Mouse (Mus musculus) kidney, adult 18-20 months (tissue): ENCODE results near the gene Hist1h2bg.
"Not testable (repeated sequence)": the region's sequence is repeated elsewhere in the genome, so short reads cannot be mapped to it uniquely, and the experiment has no call there.

ENCODE experiments used
- DNase-seq: peaks from one replicate; pipeline ENCODE4 v3.0.0; 2021

Hist1h2bg gene

DNA sequence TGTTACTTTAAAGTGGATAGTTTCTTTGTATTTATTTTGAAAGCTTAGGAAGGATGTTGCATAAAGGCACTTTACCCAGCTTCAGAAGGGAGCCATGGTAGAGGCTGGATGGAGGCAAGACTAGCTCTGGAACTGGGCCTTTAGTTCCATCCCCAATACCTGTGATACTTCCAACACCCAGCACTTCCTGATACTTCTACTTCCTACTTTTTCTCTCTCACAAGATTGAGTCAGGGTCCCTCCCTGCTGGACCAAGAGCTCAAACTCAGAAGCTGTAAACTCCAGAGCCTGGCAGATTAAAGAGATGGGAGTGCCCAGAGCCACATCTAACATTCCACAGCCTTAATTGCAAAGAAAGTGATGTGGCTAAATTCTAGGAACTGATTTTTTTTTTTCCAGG, 13.1 kb downstream of the Hist1h2bg start:
- no peak for DNase-seq

DNA sequence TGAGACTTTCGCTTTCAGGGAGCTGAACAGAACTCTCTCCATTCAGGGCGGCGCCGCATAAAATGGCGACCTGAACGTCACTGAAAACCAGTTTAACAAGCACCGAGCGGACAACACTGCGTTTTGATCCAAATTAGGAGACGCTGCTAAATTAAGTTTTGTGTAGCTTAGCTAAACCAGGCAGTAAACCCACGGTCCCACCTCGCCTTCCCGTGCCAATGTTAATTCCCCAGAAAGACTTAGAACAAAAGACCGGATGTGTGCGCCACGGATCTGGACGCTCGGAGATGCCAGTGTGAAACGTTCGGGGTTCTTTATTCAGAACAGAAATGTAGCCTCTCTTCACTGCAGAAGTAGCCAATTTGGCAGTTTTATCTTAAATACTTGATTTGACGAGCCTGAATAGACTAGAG, 13.8 kb downstream of the Hist1h2bg start:
- DNase-seq: peak; percentile 68

- DNase-seq: peak; percentile 65
Observed at GRCm38 (mm10) chr13:23585442-23586098, 14.4 kb downstream of the Hist1h2bg start.

DNA sequence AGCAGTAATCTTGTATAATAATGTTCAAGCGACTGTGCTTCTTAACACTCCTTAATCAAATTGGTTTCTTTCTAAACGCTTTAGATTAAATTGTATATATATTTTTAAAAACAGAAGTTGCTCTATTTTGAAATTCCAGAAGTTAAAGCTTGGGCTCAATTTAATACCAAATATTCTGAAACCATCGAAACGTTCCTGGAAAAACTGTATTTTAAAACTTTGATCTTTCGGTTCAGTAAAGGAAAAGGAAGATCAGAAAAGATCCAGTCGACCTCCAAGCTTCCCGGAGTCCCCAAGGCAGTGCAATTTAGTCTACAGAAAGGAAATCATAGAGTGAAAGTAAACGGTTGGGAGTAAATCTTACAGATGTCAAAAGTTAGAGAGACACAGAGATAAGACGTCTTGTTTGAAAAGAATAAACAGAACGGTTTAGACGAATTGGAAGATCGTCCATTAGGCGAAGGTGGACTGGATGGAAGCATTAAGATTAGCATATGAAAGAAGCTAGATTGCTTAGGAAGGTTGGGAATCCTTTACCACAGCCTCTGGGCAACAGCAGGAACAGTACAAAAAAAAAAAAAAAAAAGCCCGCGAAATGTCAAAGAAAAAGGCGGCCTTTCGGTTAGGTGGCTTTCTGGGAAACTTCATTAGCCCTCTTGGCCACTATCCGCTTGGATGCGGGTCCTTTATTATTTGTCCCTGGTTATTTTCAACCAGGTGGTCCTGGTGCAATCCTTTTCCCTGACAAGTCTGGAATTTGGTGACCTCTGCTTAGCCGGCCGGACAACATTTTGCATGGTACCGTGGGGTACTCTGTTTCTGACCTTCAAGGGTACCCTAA, 15.1 kb downstream of the Hist1h2bg start:
- DNase-seq: no peak

DNA sequence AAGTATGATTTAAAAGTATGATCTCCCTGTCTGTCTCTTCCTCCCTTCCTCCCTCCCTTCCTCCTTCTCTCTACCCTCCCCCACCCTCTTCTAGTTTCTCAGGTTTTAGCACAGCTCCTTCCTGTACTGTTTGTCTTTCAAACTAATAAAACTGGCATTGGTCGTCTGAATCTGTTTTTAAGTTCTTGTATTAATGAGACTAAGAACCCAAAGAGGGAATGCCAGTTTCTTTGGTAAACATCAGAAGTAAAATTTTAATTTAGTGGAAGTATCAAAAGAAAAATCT, 15.7 kb downstream of the Hist1h2bg start:
- DNase-seq: no peak

DNA sequence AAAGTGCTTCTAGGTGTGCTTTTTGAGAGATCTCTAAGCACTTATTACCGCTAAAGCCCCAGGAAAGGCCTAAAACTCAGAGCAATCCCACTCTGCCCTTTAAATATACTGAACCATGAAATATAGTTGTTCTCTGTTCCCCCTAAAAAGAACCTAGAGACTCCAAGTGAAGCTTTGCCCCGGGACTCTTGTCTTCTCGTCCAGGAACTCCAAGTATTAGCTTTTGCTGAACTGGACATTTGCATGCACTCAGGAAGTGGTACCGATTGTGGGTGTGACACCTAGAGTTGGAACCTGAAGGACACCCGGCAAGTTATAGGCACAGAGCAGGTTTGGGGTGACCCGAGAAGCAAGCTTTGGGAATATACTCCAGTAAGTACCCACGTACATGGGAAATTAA, 20.0 kb downstream of the Hist1h2bg start:
- DNase-seq: no peak

DNA sequence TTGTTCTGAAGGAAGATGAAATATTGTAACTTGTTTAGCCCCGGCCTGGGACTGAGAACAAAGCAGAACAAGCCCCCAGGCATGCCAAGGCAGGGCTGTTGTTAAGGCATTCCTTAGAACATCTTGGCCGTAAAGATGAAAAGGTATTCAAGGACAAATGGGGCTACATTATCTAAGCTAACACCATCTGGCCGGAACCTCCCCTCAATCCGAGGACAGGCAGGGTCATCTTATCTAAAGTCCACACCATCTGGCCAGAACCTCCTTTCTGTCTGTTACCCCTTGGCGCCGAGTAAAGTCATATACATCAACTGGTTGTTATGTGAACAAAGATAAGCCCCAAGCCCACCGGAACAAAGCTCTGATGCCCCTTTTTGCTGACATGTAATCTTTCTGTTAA, 20.7 kb downstream of the Hist1h2bg start:
- not testable (repeated sequence) for DNase-seq

DNA sequence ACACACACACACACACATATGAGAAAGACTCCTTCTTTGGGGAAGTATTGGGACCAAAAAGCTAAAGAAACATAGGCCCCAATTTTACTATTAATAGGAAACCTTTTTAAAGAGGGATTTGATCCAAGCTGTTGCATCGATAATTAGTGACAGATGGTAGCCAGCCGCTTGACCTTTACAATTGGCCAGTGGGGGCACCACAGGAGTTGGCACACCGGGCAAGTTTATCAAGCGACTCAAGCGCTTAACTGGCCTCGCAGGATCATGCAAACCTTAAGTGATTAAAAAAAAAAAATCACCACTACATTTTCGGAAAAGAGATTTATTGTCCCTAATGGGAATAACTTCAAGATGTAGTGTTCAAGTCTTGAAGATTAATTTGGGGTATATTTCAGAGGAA, 21.4 kb downstream of the Hist1h2bg start:
- no peak for DNase-seq

GRCm38 (mm10) chr13:23593051-23593770, 22.0 kb downstream of the Hist1h2bg start:
- no peak for DNase-seq

DNA sequence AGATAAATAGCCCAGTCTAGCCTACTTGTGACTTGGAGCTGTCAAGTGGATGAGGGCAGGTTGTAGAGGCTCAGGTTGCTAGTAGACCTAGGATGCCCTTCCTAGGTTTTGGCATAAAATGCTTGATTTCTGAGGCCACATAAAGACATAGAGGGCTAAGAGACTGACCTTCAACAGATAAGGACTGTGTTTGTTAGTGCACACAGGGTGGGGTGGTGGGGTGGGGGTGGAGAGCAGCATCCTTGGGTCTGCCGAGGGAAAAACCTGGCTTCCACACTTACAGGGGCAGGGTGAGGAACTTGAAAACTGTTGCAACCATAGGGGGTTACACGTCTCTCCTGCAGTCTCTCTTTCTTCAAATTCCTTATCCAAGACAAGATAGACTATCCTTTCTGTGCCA, 24.0 kb downstream of the Hist1h2bg start:
- no peak for DNase-seq

DNA sequence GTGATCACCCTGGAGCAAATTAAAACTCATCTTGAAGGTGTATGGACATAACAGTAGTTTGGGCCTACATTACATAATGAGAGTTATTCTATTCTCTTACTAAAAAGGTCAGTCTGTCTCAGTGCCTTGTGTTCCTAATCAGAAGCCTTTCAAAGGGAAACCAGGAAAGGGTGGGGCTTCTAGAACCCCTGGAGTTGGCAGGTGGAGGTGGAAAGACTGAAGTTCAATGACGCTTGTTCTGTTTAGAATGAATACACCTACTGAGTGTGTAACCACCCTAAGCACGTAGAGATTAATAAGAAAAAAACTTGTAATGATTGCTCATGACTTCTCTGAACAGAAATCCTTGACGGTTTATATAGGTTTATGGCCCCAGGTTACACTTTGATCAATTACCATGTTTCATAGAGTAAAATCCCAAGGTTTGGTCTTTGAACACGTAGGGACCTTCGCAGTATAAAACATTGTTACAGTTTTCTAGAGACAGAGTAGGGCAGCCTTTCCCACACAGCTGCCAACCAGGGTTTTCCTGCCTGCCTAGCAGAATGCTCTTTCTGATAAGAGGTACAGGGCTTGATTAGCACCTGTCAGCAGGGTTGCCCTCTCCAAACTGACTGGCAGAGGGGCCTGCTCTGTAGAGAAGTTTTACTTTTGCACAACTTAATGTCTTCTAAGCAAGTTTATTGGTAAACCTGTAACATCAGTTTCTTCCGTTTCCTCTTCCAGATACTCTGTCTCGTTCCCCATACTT, 24.6 kb downstream of the Hist1h2bg start:
- no peak for DNase-seq

DNA sequence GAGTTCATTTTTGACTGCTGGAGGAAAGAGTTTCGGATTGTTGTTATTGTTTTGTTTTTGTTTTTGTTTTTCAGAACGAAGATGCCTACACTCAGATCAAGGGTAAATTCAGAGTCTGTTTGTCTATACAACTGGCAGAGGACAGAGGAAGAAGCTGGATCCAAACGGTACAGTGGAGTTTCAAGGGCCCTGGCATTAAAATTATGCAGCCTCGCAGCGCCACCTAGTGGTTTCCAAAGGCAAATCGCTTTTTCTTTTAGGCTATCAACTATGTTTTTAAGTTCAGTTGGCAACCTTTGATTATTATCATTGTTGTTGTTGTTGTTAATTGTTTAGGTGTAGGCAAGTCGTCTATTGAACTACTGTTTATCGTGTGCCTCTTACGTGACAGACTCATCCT, 26.8 kb downstream of the Hist1h2bg start:
- DNase-seq: peak; percentile 74

- no peak for DNase-seq
Observed at GRCm38 (mm10) chr13:23603182-23603699, 32.0 kb downstream of the Hist1h2bg start.

DNA sequence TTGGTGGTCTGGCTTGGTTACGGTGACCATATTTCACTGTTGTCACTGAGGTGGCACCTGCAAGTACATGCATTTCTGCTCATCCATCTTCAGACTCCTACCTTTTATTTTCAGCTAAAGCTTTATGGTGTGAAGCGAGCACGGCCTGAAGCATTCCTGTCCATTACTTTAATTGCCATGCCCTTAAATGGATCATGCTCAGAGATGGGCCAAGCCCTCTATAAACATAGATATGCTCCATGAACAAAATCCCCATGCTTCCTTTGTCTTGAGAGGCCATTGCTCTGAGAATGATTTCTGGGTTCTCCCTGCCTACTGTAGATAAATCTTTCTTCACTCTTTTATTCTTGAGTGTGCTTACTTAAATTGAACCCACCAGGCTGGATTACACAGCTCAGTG, 33.3 kb downstream of the Hist1h2bg start:
- no peak for DNase-seq

GRCm38 (mm10) chr13:23605052-23605451, 33.9 kb downstream of the Hist1h2bg start:
- DNase-seq: no peak

DNA sequence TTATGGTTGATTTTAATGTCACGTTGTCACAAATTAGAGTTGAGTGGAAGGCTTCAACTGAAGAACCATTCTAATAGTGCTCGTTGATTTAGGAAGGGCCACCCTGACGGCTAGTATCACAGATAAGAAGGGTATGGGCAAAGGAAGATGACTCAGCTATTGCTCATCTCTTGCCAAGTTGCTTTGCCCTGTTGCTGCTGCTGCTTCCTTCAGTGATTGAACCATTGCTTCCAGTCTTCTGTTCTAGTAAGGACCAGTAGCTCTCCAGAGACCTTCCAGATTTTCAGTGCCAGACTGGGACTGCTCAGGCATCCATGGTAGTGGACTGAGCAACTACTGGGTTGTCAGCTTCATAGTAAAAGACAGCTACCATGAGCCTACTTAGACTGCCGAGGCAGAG, 38.0 kb downstream of the Hist1h2bg start:
- no peak for DNase-seq

DNA sequence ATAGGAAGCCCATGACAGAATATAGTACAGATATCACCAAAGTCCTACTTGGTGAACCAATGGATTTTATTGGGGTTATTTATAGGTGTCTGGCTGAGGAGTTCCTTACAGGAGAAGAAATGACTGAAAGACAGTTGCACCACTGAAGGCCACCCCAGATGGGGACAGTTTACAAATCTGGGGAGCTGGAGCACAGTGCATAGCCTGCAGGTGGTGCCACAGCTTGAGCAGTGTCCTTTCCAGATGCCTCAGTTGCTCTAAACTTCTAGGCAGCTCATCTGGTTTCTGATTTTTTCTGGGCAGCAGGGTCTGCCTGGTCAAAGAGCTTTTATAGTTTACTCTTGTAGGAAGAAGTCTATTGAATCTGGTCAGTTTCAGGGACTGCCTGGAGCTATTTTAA, 38.6 kb downstream of the Hist1h2bg start:
- DNase-seq: no peak

- no peak for DNase-seq
Observed at GRCm38 (mm10) chr13:23610393-23610792, 39.2 kb downstream of the Hist1h2bg start.

- no peak for DNase-seq
Observed at GRCm38 (mm10) chr13:23611638-23612037, 40.4 kb downstream of the Hist1h2bg start.

- no peak for DNase-seq
Observed at GRCm38 (mm10) chr13:23620056-23620732, 49.0 kb downstream of the Hist1h2bg start.

GRCm38 (mm10) chr13:23620733-23621531, 49.7 kb downstream of the Hist1h2bg start, which contains the start of gene Hist1h2be:
Gene Hist1h2be (minus strand): TSS chr13:23621124.
- DNase-seq: peak; percentile 76
